Mouse (Mus musculus) erythroblast, embryonic 14.5 days (primary cell): Measurements from ENCODE around the gene Phactr3. TPM values are rescaled to one million over a fixed set of nuclear protein-coding genes. Genes with fewer than 3 reads are reported as not detected.
"Not testable (repeated sequence)": the region's sequence is repeated elsewhere in the genome, so short reads cannot be mapped to it uniquely, and the experiment has no call there.

Source experiments
- H3K27me3 ChIP-seq: 2 replicates; pipeline ENCODE4 v1.6.1; 2012; ENCODE audit warnings: inconsistent platforms; ENCODE audit not compliant: control insufficient read depth
- H3K36me3 ChIP-seq: 2 replicates; pipeline ENCODE4 v1.6.1; 2012; ENCODE audit warnings: mild to moderate bottlenecking, inconsistent platforms; ENCODE audit not compliant: control insufficient read depth
- H3K4me1 ChIP-seq: 2 replicates; pipeline ENCODE4 v1.6.1; 2012; ENCODE audit warnings: inconsistent platforms; ENCODE audit not compliant: control insufficient read depth
- H3K4me3 ChIP-seq: replicated peaks from 2 replicates; pipeline ENCODE3; 2012; ENCODE audit warnings: moderate library complexity, mild to moderate bottlenecking, inconsistent platforms
- H3K9me3 ChIP-seq: 2 replicates; pipeline ENCODE4 v1.6.1; 2012; ENCODE audit warnings: low read length, inconsistent platforms, mixed read lengths; ENCODE audit not compliant: control insufficient read depth
- GATA1 ChIP-seq: IDR thresholded peaks from 2 replicates; pipeline ENCODE4 v1.6.1; 2012; ENCODE audit warnings: low read length, inconsistent platforms, mixed read lengths
- TAL1 ChIP-seq: IDR thresholded peaks from 3 replicates; pipeline ENCODE4 v1.6.1; 2012; ENCODE audit warnings: low read length, inconsistent platforms, mixed read lengths
- polyA plus RNA-seq: library from polyadenylated mRNA; stranded (reverse); fragments of >175 nt; gene quantifications from 2 replicates; pipeline ENCODE4 v1.2.3, GENCODE M21; 2012

Phactr3 gene
- not detected in 2 replicates for polyA plus RNA-seq

DNA sequence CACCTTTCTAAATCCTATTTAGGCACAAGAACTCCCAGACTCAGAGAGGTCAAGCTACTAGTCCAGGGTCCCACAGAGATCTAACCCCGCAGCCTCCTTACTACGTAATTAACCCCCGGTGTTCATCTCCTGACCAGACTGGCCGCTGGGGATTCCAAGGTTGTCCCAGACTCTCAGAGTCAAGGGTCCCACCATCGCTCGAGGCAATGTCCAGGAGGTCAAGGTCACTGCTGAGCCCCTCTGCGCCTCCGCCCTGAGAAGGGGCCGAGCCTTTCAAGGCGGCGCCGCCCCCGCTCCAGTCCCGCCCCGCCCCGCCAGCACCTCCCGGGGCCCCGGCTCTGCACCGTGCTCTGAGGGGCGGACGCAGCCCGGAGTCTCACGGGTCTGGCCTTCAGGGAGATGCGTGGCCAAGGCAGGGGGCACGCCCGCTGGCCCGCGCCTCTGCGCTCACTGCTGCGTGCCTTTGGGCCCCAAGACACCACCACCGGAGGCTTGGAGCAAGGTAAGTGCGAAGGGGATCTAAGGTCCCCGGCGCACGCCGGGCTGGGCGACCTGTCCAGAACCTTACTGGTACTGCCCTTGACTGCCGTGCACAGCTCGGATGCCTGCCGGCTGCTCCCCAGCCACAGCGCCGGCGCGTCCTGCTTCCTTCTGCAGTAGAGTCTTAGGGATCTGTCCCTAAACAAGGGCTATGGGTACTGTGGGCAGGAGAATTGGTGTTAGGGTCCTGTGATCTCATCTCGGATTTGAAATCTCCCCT lies at the start of gene Phactr3:
Phactr3 (plus strand) TSS at position 175 of the 760 bp plus-strand sequence.
- Histone ChIP-seq H3K27me3 (peaks cover 23% of the 10 kb centered on the region), H3K36me3 (no peaks in the 10 kb centered on the region), H3K9me3 (no peaks in the 10 kb centered on the region), H3K4me1 (no peaks in the 10 kb centered on the region), H3K4me3 (no peak within 1 kb of the TSS)
- TF ChIP-seq TAL1, result no peak
- no peak for TF ChIP-seq GATA1

DNA sequence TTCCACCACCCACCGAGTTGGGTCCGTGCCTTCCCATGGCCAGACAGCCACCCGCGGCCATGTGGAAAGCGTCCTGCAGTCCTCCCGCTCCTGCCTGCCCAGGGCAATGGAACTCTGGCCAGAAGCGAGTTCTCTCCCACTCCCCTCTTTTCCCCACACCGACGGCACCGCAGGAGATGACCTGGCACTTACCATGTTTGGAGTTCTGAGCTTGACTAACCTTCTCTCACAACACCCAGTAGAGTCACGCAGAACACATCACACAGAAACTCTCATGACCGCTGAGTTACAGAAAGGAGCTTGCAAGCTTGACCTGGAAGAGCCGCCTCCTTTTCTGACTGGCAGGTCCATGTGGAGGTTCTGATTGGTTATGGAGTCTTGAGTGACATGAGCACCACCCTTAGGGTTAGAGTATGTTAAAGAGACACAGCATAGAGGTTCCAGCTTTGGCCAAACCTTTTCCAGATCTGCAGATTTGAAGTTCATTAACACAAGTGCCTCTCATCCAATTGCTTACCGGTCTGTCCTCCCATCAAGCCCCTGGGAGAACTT lies 40.5 kb upstream of the Phactr3 start, which contains the start of gene Zfp931:
Zfp931 (minus strand) TSS at position 311 of the 552 bp plus-strand sequence.
- not testable (repeated sequence) for H3K4me1 ChIP-seq, H3K27me3 ChIP-seq, H3K4me3 ChIP-seq, H3K36me3 ChIP-seq, H3K9me3 ChIP-seq

DNA sequence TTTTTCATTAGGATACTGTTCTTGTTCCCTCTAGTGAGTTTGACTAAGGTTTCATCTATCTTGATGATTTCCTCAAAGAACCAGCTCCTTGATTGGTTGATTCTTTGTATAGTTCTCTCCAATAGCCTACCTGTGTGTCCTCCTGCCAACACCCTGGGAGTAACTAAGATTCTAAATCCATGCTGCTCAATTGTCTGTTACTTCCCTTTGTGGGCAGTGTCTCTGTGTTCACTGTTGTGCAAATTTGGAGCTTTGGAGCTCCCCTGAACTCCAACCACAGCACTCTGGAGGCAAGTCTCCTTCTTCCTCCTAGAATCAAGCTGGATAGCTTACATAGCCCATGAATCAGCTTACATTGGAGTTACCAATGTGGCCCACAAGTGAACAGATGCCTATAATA lies 29.2 kb upstream of the Phactr3 start:
- Histone ChIP-seq H3K4me1 (no peaks in the 10 kb centered on the region), H3K4me3 (no peak overlapping the region), H3K27me3 (no peaks in the 10 kb centered on the region), H3K36me3 (no peaks in the 10 kb centered on the region), H3K9me3 (no peaks in the 10 kb centered on the region)
- TF ChIP-seq TAL1 (no peak), GATA1 (no peak)

DNA sequence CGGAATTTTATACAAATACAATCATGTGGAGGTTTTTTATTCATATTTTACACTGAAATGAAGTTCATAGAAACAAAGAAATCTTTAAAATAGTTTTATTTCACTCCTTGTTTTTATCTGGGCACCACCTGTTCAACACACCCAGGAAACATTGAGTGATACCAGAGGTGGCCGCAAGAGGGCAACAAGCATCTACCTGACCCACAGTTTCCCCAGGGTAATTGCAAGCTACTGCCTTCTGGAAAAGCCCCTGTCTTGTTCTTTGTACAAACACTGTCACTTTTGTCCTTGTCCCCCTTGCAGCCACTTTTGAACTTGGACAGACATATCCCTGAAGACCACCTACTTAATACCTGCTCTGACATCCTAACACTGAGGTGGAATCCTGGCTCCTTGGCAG lies 20.8 kb upstream of the Phactr3 start:
- Histone ChIP-seq H3K4me3 (no peak overlapping the region), H3K27me3 (peaks cover 3% of the 10 kb centered on the region; the same call in 1 of the 2 replicates), H3K36me3 (no peaks in the 10 kb centered on the region), H3K4me1 (no peaks in the 10 kb centered on the region), H3K9me3 (no peaks in the 10 kb centered on the region)
- TF ChIP-seq GATA1 (no peak), TAL1 (no peak)

DNA sequence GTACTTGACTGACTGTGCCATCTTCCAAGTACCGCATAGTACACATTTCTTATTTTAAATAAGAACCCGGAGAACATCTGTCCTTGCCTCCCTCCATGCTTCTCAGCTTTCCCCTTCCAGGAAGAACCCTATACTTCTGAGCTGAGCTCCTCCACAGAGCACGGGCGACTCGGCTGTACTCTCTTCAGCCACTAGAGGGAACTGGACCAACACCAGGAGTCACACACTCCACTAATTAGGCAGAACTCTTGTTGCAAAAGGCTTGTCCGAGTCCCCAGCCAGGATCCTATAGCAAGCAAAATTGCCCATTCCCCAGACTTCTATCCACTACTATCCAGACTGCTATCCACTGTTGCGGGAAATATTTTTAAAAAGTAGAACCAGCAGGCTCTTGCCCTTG lies 16.8 kb upstream of the Phactr3 start:
- no peaks in the 10 kb centered on the region for H3K9me3 ChIP-seq
- H3K4me3 ChIP-seq, result no peak overlapping the region
- H3K36me3 ChIP-seq, result no peaks in the 10 kb centered on the region
- TF ChIP-seq GATA1 (no peak), TAL1 (no peak)
- H3K27me3 ChIP-seq, result peaks cover 3% of the 10 kb centered on the region; the same call in 1 of the 2 replicates
- no peaks in the 10 kb centered on the region for H3K4me1 ChIP-seq

DNA sequence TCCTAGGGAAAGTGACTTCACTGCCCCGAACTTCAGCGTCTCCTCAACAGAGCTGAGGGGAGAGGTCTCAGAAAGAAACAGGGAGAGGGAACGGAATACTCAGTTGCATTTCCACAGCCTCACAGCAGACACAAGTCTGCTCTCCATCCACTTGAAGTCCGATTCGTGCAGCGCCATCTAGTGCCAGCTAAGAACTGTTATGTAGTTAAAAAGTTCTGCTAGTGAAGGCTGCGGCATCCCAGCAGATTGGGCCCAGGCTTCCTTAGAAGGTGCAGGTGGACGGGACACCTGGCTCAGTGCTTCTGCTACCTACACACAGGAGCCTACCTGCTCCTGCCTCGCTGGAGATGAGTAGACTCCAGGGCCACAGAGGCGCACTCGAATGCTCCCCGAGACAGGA lies 829 bp upstream of the Phactr3 start:
- H3K27me3 ChIP-seq, result peaks cover 23% of the 10 kb centered on the region
- no peaks in the 10 kb centered on the region for H3K9me3 ChIP-seq
- no peaks in the 10 kb centered on the region for H3K36me3 ChIP-seq
- H3K4me1 ChIP-seq, result no peaks in the 10 kb centered on the region
- no peak overlapping the region for H3K4me3 ChIP-seq
- TF ChIP-seq TAL1 (no peak), GATA1 (no peak)

DNA sequence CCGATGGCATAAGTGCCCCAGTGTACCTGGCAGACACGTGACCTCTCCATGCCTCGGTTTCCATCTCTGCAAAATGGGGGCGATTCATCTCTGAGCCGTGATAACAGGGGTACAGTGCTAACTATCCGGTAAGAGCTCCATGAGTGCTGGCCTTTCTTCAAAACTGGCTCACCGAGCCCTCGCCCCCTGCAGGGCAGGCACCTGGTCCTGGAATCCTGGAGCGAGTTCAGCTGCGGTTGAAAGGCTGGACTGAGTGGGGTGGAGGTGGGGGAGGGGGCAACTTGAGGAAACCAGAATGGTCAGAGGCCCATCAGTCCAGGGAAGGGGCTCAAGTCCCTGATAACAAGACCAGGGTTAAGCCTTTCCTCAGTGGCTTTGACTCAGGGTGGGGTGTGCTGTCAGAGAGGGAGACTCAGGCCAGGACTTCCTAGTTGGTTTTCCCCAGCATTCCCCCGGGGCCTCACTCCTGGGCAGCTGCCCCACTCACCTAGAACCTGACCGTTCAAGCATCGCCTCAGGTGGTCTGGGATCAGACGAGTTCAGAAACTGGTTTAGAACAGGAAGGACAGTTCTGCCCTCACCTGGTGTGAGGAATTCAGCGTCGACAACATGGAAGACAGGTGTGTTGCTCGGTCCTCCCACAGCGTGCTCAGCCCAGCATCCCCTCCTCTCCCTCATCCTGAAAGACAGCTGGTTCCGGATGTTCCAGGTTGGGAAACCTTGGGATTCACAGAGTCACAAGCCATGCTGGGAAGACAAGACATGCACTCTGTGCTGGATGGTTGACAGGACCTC lies 983 bp downstream of the Phactr3 start:
- Histone ChIP-seq H3K4me3 (no peak overlapping the region), H3K9me3 (no peaks in the 10 kb centered on the region)

DNA sequence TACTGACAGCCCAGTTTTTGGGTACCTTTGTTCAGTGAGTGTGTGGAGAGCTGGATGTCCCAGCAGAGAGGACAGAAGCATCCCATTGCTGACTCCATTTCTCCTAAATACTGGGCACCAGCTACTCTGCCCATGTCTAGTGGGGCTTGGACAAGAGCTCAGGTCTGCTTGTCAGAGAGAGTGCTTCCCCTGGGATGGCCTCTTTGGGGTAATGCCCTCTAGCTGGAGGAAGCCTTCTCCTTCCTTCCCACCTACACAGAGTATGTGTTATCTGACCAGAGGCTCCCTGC lies 1.5 kb downstream of the Phactr3 start:
- H3K4me3 ChIP-seq, result no peak overlapping the region
- no peak for TF ChIP-seq GATA1
- no peak for TF ChIP-seq TAL1
- no peaks in the 10 kb centered on the region for H3K4me1 ChIP-seq
- no peaks in the 10 kb centered on the region for H3K36me3 ChIP-seq
- no peaks in the 10 kb centered on the region for H3K9me3 ChIP-seq
- H3K27me3 ChIP-seq, result peaks cover 23% of the 10 kb centered on the region

More for the DNA sequence above, 983 bp downstream of the Phactr3 start:
- Histone ChIP-seq H3K4me1 (no peaks in the 10 kb centered on the region), H3K27me3 (peaks cover 23% of the 10 kb centered on the region), H3K36me3 (no peaks in the 10 kb centered on the region)
- TF ChIP-seq TAL1, result no peak
- no peak for TF ChIP-seq GATA1

DNA sequence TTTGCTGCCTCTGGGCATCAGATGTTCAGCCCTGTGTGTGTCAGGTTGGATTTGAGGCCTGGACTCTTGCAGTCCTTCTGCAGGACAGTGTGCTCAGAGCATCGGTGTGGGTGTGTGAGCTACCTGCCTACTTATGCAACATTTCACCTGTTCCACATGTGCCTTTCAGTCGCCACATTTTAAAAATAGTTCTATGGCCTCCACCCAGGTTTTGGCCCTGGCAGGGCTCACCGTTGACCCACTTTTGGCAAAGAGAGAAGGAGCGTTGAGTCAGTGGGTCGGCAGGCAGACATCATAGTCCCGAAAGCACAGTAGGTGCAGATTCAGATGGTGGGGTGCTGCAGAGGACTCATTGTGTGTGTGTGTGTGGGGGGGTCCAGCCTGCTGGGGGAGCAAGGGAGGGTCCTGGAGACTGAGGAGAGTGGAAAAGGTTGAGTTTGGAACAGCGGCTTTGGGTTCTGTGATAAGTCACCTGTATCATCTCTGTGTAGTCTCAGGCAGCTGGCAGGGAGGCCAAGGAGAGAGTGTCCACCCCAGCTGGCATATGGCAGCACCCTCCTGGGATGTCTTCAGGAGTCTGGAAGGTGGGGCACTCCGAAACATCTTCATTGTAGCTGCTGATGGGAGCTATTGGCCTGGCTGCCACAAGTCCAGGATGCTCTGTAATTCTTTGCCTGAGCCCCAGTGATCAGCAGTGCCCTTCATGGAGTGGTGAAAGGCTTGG lies 2.0 kb downstream of the Phactr3 start:
- TF ChIP-seq TAL1 (no peak), GATA1 (no peak)
- no peaks in the 10 kb centered on the region for H3K36me3 ChIP-seq
- no peaks in the 10 kb centered on the region for H3K9me3 ChIP-seq
- no peaks in the 10 kb centered on the region for H3K4me1 ChIP-seq
- no peak overlapping the region for H3K4me3 ChIP-seq
- H3K27me3 ChIP-seq, result peaks cover 23% of the 10 kb centered on the region
